Mouse (Mus musculus) adrenal gland, adult (tissue): ENCODE results near the gene Gng4.

Source experiments
- DNase-seq, 2 experiments: peaks; one replicate each; pipeline ENCODE4 v3.0.0; 2022 to 2023; ENCODE audit warnings: low spot score in 1 of 2; ENCODE audit not compliant: inconsistent age in 2 of 2

The Gng4 gene

GRCm38 (mm10) chr13:13810885-13811284, 27.0 kb downstream of the Gng4 start:
- no peak for DNase-seq

- DNase-seq = no peak
These were observed 34.8 kb downstream of the Gng4 start for GRCm38 (mm10) chr13:13818696-13819095.

GRCm38 (mm10) chr13:13820234-13821123, 36.6 kb downstream of the Gng4 start:
- no peak for DNase-seq

GRCm38 (mm10) chr13:13824946-13825345, 41.1 kb downstream of the Gng4 start:
- DNase-seq = no peak

- DNase-seq = no peak
These were observed 42.7 kb downstream of the Gng4 start for GRCm38 (mm10) chr13:13826533-13826932.

- DNase-seq = no peak
These were observed 44.3 kb downstream of the Gng4 start for GRCm38 (mm10) chr13:13828125-13828524.

- DNase-seq = no peak
These were observed 46.7 kb downstream of the Gng4 start for GRCm38 (mm10) chr13:13830469-13831074.

- DNase-seq = peak in 1 of 2 experiments; percentile 34
These were observed 51.3 kb downstream of the Gng4 start for GRCm38 (mm10) chr13:13835180-13835579.

GRCm38 (mm10) chr13:13845021-13845420, 61.2 kb downstream of the Gng4 start:
- no peak for DNase-seq

- no peak for DNase-seq
These were observed 63.3 kb downstream of the Gng4 start for GRCm38 (mm10) chr13:13847075-13847599.

GRCm38 (mm10) chr13:13857190-13857589, 73.3 kb downstream of the Gng4 start:
- no peak for DNase-seq

GRCm38 (mm10) chr13:13862346-13862745, 78.5 kb downstream of the Gng4 start:
- DNase-seq = no peak

- DNase-seq = no peak
These were observed 79.1 kb downstream of the Gng4 start for GRCm38 (mm10) chr13:13862941-13863340.

- DNase-seq = no peak
These were observed 82.5 kb downstream of the Gng4 start for GRCm38 (mm10) chr13:13866339-13866738.

- DNase-seq = peak in 1 of 2 experiments; percentile 20
These were observed 83.4 kb downstream of the Gng4 start for GRCm38 (mm10) chr13:13867078-13867759.

- peak in 1 of 2 experiments; percentile 27 for DNase-seq
These were observed 84.1 kb downstream of the Gng4 start for GRCm38 (mm10) chr13:13867922-13868321.
